Mouse (Mus musculus) heart, embryonic 14.5 days (tissue): Measurements from ENCODE around the gene Ddx19b. TPM values are rescaled to one million over a fixed set of nuclear protein-coding genes. Genes with fewer than 3 reads are reported as not detected.

Source experiments
- ATAC-seq: fragments of 200-750 bp; cut with Nextera tagmentation; 2 replicates; pipeline ENCODE4 v1.8.0; 2017; ENCODE audit warnings: low read depth, moderate TSS enrichment; ENCODE audit not compliant: insufficient number of reproducible peaks, insufficient read depth, low FRiP score
- H3K27ac ChIP-seq, 2 experiments: fragments of 200-500 bp in 1 of 2; fragments of 300-500 bp in 1 of 2; sonication (generic) in 1 of 2; replicated peaks in 1 of 2; 2 replicates each; pipeline ENCODE4 v1.5.1; 2012 to 2014; ENCODE audit warnings: low read depth in 2 of 2, low read length in 2 of 2, control low read depth in 1 of 2, mild to moderate bottlenecking in 1 of 2, mixed read lengths in 1 of 2; ENCODE audit not compliant: control insufficient read depth in 1 of 2, insufficient read depth in 1 of 2
- H3K27me3 ChIP-seq: fragments of 300-500 bp; sonication (generic); 2 replicates; pipeline ENCODE4 v1.6.1; 2014; ENCODE audit warnings: mild to moderate bottlenecking, low read length, control low read depth; ENCODE audit not compliant: control insufficient read depth, insufficient read depth
- H3K36me3 ChIP-seq: fragments of 300-500 bp; sonication (generic); 2 replicates; pipeline ENCODE4 v1.6.1; 2014; ENCODE audit warnings: mild to moderate bottlenecking, control low read depth, low read length, mixed read lengths; ENCODE audit not compliant: control insufficient read depth, insufficient read depth
- H3K4me1 ChIP-seq, 2 experiments: fragments of 200-500 bp in 1 of 2; fragments of 300-500 bp in 1 of 2; sonication (generic) in 1 of 2; 2 replicates each; pipeline ENCODE4 v1.6.1; 2012 to 2014; ENCODE audit warnings: low read length in 2 of 2, control low read depth in 1 of 2, mixed read lengths in 1 of 2; ENCODE audit not compliant: control insufficient read depth in 2 of 2, insufficient read depth in 2 of 2
- H3K4me2 ChIP-seq: fragments of 300-500 bp; sonication (generic); 2 replicates; pipeline ENCODE4 v1.6.1; 2014; ENCODE audit warnings: mild to moderate bottlenecking, low read length
- H3K4me3 ChIP-seq, 2 experiments: fragments of 200-500 bp in 1 of 2; fragments of 300-500 bp in 1 of 2; sonication (generic) in 1 of 2; 2 replicates each; pipeline ENCODE4 v1.5.1; 2012 to 2014; ENCODE audit warnings: low read length in 2 of 2, mild to moderate bottlenecking in 2 of 2, control low read depth in 1 of 2, low read depth in 1 of 2, moderate library complexity in 1 of 2; ENCODE audit not compliant: control insufficient read depth in 1 of 2, insufficient read depth in 1 of 2
- H3K9ac ChIP-seq: fragments of 300-500 bp; sonication (generic); 2 replicates; pipeline ENCODE4 v1.6.1; 2014; ENCODE audit warnings: mild to moderate bottlenecking, low read length
- H3K9me3 ChIP-seq: fragments of 300-500 bp; sonication (generic); 2 replicates; pipeline ENCODE4 v1.6.1; 2016; ENCODE audit warnings: low read length, control low read depth; ENCODE audit not compliant: control insufficient read depth
- WGBS: fragments of 180-500 bp; shearing (Covaris S2); extraction: QIAGEN DNeasy Blood & Tissue Kit; methylation state at CpG from one replicate; pipeline ENCODE4 v1.1.7; 2014; 5-methylcytosine and 5-hydroxymethylcytosine counted together
- polyA plus RNA-seq: library from polyadenylated mRNA; unstranded; fragments of >200 nt; fragmentation: Nextera tagmentation; extraction: Ambion mirVana; gene quantifications from 2 replicates; pipeline ENCODE4 v1.2.1, GENCODE M21; 2014

Ddx19b gene
- polyA plus RNA-seq, 1 experiment from 2014 or later = 3.6 TPM

- WGBS = under 1% methylated on average over 27 of the region's 27 CpGs
- H3K4me2 ChIP-seq = peak overlapping the region; percentile 77
- no peak overlapping the region for H3K27ac ChIP-seq
- H3K4me3 ChIP-seq = peak overlapping the region; percentile 53 to 79
- H3K27me3 ChIP-seq = no peaks in the 10 kb centered on the region
- peak overlapping the region; percentile 61 for H3K9ac ChIP-seq
- peaks cover 11 to 25% of the 10 kb centered on the region in 2 experiments; a peak in 3 of 4 replicates for H3K4me1 ChIP-seq
- ATAC-seq = peak; percentile 64
- no peaks in the 10 kb centered on the region for H3K9me3 ChIP-seq
- no peaks in the 10 kb centered on the region; the same call in 1 of the 2 replicates for H3K36me3 ChIP-seq
Measured at GRCm38 (mm10) chr8:111062072-111062757, 30.7 kb upstream of the Ddx19b start.

GRCm38 (mm10) chr8:111061688-111062071 lies 30.1 kb upstream of the Ddx19b start:
- Histone ChIP-seq H3K36me3 (no peaks in the 10 kb centered on the region; the same call in 1 of the 2 replicates), H3K27me3 (no peaks in the 10 kb centered on the region), H3K4me3 (peak overlapping the region; percentile 53 to 79), H3K4me2 (peak overlapping the region; percentile 77), H3K4me1 (peaks cover 12 to 28% of the 10 kb centered on the region in 2 experiments; a peak in 3 of 4 replicates), H3K27ac (no peak overlapping the region), H3K9ac (peak overlapping the region; percentile 61), H3K9me3 (no peaks in the 10 kb centered on the region)
- ATAC-seq = no peak
- WGBS = under 1% methylated on average over 14 of the region's 14 CpGs

- no peak overlapping the region for H3K9ac ChIP-seq
- WGBS = 40% methylated on average over 2 of the region's 2 CpGs
- peaks cover 12 to 28% of the 10 kb centered on the region in 2 experiments; a peak in 3 of 4 replicates for H3K4me1 ChIP-seq
- no peak for ATAC-seq
- no peak overlapping the region for H3K4me3 ChIP-seq
- H3K9me3 ChIP-seq = no peaks in the 10 kb centered on the region
- peaks cover 19% of the 10 kb centered on the region for H3K36me3 ChIP-seq
- peak overlapping the region in 1 of 2 experiments; percentile 21; a peak in 2 of 4 replicates for H3K27ac ChIP-seq
- no peaks in the 10 kb centered on the region for H3K27me3 ChIP-seq
- H3K4me2 ChIP-seq = no peak overlapping the region
Measured at GRCm38 (mm10) chr8:111058946-111059572, 27.5 kb upstream of the Ddx19b start.

GRCm38 (mm10) chr8:111056691-111057293 lies 25.2 kb upstream of the Ddx19b start:
- WGBS = under 1% methylated on average over 48 of the region's 63 CpGs
- Histone ChIP-seq H3K4me3 (peak overlapping the region; percentile 75 to 97), H3K27me3 (no peaks in the 10 kb centered on the region), H3K36me3 (peaks cover 42% of the 10 kb centered on the region), H3K27ac (peak overlapping the region; percentile 46 to 85), H3K4me2 (peak overlapping the region; percentile 97), H3K4me1 (peaks cover 12 to 28% of the 10 kb centered on the region in 2 experiments; a peak in 3 of 4 replicates), H3K9ac (peak overlapping the region; percentile 92), H3K9me3 (no peaks in the 10 kb centered on the region)
- peak; percentile 67 for ATAC-seq

- Histone ChIP-seq H3K4me1 (peaks cover 10 to 22% of the 10 kb centered on the region in 2 experiments; a peak in 3 of 4 replicates), H3K9ac (peak within 1 kb of the TSS; percentile 92), H3K36me3 (peaks cover 48% of the 10 kb centered on the region), H3K4me3 (peak within 1 kb of the TSS; percentile 75 to 97), H3K4me2 (peak within 1 kb of the TSS; percentile 97), H3K27ac (peak within 1 kb of the TSS; percentile 46 to 85), H3K27me3 (no peaks in the 10 kb centered on the region), H3K9me3 (no peaks in the 10 kb centered on the region)
- peak; percentile 85 for ATAC-seq
- under 1% methylated on average over 66 of the region's 68 CpGs for WGBS
Measured at GRCm38 (mm10) chr8:111056158-111056663, 24.7 kb upstream of the Ddx19b start, which contains the start of gene Exosc6. TSS of gene Exosc6 (plus strand) at chr8:111056339.

GRCm38 (mm10) chr8:111055661-111056060 lies 24.1 kb upstream of the Ddx19b start:
- Histone ChIP-seq H3K4me2 (no peak overlapping the region), H3K9me3 (no peaks in the 10 kb centered on the region), H3K36me3 (peaks cover 53% of the 10 kb centered on the region), H3K4me3 (0 out of 4 replicates have a peak overlapping the region, but pooled peaks of 1 of the 2 experiments have one; percentile 97), H3K27ac (no peak overlapping the region), H3K4me1 (peaks cover 6 to 17% of the 10 kb centered on the region in 2 experiments; a peak in 3 of 4 replicates), H3K27me3 (no peaks in the 10 kb centered on the region), H3K9ac (0 out of 2 replicates have a peak overlapping the region, but pooled peaks have one; percentile 31)
- 55% methylated on average over 2 of the region's 2 CpGs for WGBS
- ATAC-seq = no peak

GRCm38 (mm10) chr8:111055031-111055634 lies 23.6 kb upstream of the Ddx19b start:
- no peak overlapping the region for H3K27ac ChIP-seq
- ATAC-seq = no peak
- no peak overlapping the region for H3K4me3 ChIP-seq
- no peaks in the 10 kb centered on the region for H3K9me3 ChIP-seq
- peaks cover 58% of the 10 kb centered on the region for H3K36me3 ChIP-seq
- H3K4me1 ChIP-seq = peaks cover 6 to 17% of the 10 kb centered on the region in 2 experiments; a peak in 3 of 4 replicates
- no peak overlapping the region for H3K4me2 ChIP-seq
- no peaks in the 10 kb centered on the region for H3K27me3 ChIP-seq
- no peak overlapping the region for H3K9ac ChIP-seq
- WGBS = 84% methylated on average over 17 of the region's 17 CpGs
